In genomic region chr10:90258944-90259714, GRCm38 (mm10) we compare ENCODE assay signal across 26 mouse cellular contexts.
DNase-seq lines count a peak whose midpoint lies in the region; ATAC-seq lines count a peak whose summit lies in the region.
"Had no signal": no experiment of that assay in that cellular context is flagged by ENCODE, and none has a peak within 500 bp of the region (broad histone marks: within the 10 kb centered on the region; RNA-seq: fewer than 3 reads in every experiment).

No protein-coding gene starts in this region.

- no peak overlapping the region for H3K27ac ChIP-seq in forebrain, embryonic 11.5 days (ENCODE audit: low read depth, low read length)
- H3K27ac ChIP-seq in forebrain, embryonic 10.5 days: no peak overlapping the region
- H3K27ac ChIP-seq in neural tube, embryonic 11.5 days (ENCODE audit: low read depth, low read length): no peak overlapping the region
- no peak overlapping the region for H3K27ac ChIP-seq in forebrain, embryonic 14.5 days (ENCODE audit: low read depth, low read length)
- H3K27ac ChIP-seq: heart, embryonic 10.5 days; heart, embryonic 15.5 days; hindbrain, embryonic 12.5 days; kidney, postnatal 0 days; limb, embryonic 12.5 days; liver, embryonic 15.5 days; lung, embryonic 15.5 days; stomach, embryonic 15.5 days had no signal

- no peak overlapping the region for H3K4me3 ChIP-seq in forebrain, embryonic 11.5 days (ENCODE audit: low read depth, low read length)
- no peak overlapping the region for H3K4me3 ChIP-seq in forebrain, embryonic 10.5 days
- no peak overlapping the region for H3K4me3 ChIP-seq in neural tube, embryonic 11.5 days (ENCODE audit: low read depth, low read length)
- H3K4me3 ChIP-seq in forebrain, embryonic 14.5 days (ENCODE audit: low read depth, low read length): no peak overlapping the region
- H3K4me3 ChIP-seq: erythroblast, embryonic 14.5 days; heart, embryonic 10.5 days; heart, embryonic 15.5 days; hindbrain, embryonic 12.5 days; limb, embryonic 12.5 days; liver, embryonic 15.5 days; lung, embryonic 15.5 days; stomach, embryonic 15.5 days had no signal

- no peaks in the 10 kb centered on the region for H3K9me3 ChIP-seq in forebrain, embryonic 11.5 days (ENCODE audit: control insufficient read depth, low read length)
- H3K9me3 ChIP-seq in forebrain, embryonic 10.5 days: no peaks in the 10 kb centered on the region
- H3K9me3 ChIP-seq in neural tube, embryonic 11.5 days (ENCODE audit: control insufficient read depth, low read length): no peaks in the 10 kb centered on the region
- H3K9me3 ChIP-seq in forebrain, embryonic 14.5 days (replicated peaks; ENCODE audit: control insufficient read depth, low read length): no peaks in the 10 kb centered on the region
- H3K9me3 ChIP-seq: heart, embryonic 10.5 days; heart, embryonic 15.5 days; hindbrain, embryonic 12.5 days; limb, embryonic 12.5 days; liver, embryonic 15.5 days; lung, embryonic 15.5 days; stomach, embryonic 15.5 days had no signal

- DNase-seq in forebrain, embryonic 11.5 days (ENCODE audit: low spot score): no peak
- no peak for DNase-seq in forebrain, embryonic 10.5 days (ENCODE audit: extremely low spot score, low spot score)
- no peak for DNase-seq in neural tube, embryonic 11.5 days (ENCODE audit: low spot score)
- no peak for DNase-seq in neural tube, embryonic 10.5 days (ENCODE audit: extremely low spot score, low spot score)
- peak; percentile 58 for DNase-seq in forebrain, embryonic 14.5 days (ENCODE audit: low spot score)
- DNase-seq in retina, embryonic 14.5 days (ENCODE audit: low spot score): peak; percentile 5
- DNase-seq in kidney, postnatal 36 days: no peak
- DNase-seq in natural killer cell, adult 2 months (ENCODE audit: low spot score in 2 of 2): no peak
- DNase-seq: adrenal gland, postnatal 25 days; cerebellum, adult 18-20 months; cerebellum, postnatal 10 days; gastrocnemius, postnatal 14 days; kidney, adult 8-10 months; layer of hippocampus, adult 9-11 months; right cerebral cortex, postnatal 14 days had no signal

- H3K4me1 ChIP-seq in forebrain, embryonic 11.5 days (replicated peaks; ENCODE audit: control insufficient read depth, insufficient read depth, low read length): no peaks in the 10 kb centered on the region
- H3K4me1 ChIP-seq in forebrain, embryonic 10.5 days: peaks cover 6% of the 10 kb centered on the region; the same call in 1 of the 2 replicates
- no peaks in the 10 kb centered on the region for H3K4me1 ChIP-seq in neural tube, embryonic 11.5 days (ENCODE audit: control insufficient read depth, insufficient read depth, low read length)
- H3K4me1 ChIP-seq in forebrain, embryonic 14.5 days (ENCODE audit: control insufficient read depth, insufficient read depth, low read length): no peaks in the 10 kb centered on the region
- H3K4me1 ChIP-seq: heart, embryonic 10.5 days; heart, embryonic 15.5 days; hindbrain, embryonic 12.5 days; limb, embryonic 12.5 days; liver, embryonic 15.5 days; lung, embryonic 15.5 days; stomach, embryonic 15.5 days had no signal

- H3K27me3 ChIP-seq in forebrain, embryonic 11.5 days (ENCODE audit: control insufficient read depth, insufficient read depth, low read length): no peaks in the 10 kb centered on the region
- no peaks in the 10 kb centered on the region for H3K27me3 ChIP-seq in forebrain, embryonic 10.5 days (ENCODE audit: poor library complexity, severe bottlenecking)
- no peaks in the 10 kb centered on the region for H3K27me3 ChIP-seq in neural tube, embryonic 11.5 days (ENCODE audit: control insufficient read depth, insufficient read depth, low read length)
- H3K27me3 ChIP-seq in forebrain, embryonic 14.5 days (replicated peaks; ENCODE audit: control insufficient read depth, insufficient read depth, low read length): no peaks in the 10 kb centered on the region
- H3K27me3 ChIP-seq: heart, embryonic 15.5 days; hindbrain, embryonic 12.5 days; limb, embryonic 12.5 days; liver, embryonic 15.5 days; lung, embryonic 15.5 days; stomach, embryonic 15.5 days had no signal

- no peak overlapping the region for H3K9ac ChIP-seq in forebrain, embryonic 11.5 days (ENCODE audit: low read length)
- no peak overlapping the region for H3K9ac ChIP-seq in neural tube, embryonic 11.5 days (ENCODE audit: low read length)
- no peak overlapping the region for H3K9ac ChIP-seq in forebrain, embryonic 14.5 days (ENCODE audit: low read length)
- H3K9ac ChIP-seq: heart, embryonic 15.5 days; hindbrain, embryonic 12.5 days; limb, embryonic 12.5 days; liver, embryonic 15.5 days; lung, embryonic 15.5 days; stomach, embryonic 15.5 days had no signal

- H3K36me3 ChIP-seq in forebrain, embryonic 11.5 days (ENCODE audit: control insufficient read depth, insufficient read depth, low read length): no peaks in the 10 kb centered on the region
- H3K36me3 ChIP-seq in forebrain, embryonic 10.5 days (replicated peaks): no peaks in the 10 kb centered on the region
- H3K36me3 ChIP-seq in neural tube, embryonic 11.5 days (ENCODE audit: control insufficient read depth, insufficient read depth, low read length): no peaks in the 10 kb centered on the region
- no peaks in the 10 kb centered on the region for H3K36me3 ChIP-seq in forebrain, embryonic 14.5 days (ENCODE audit: control insufficient read depth, insufficient read depth, low read length)
- H3K36me3 ChIP-seq: heart, embryonic 10.5 days; heart, embryonic 15.5 days; hindbrain, embryonic 12.5 days; limb, embryonic 12.5 days; liver, embryonic 15.5 days; lung, embryonic 15.5 days; stomach, embryonic 15.5 days had no signal

- WGBS in forebrain, embryonic 11.5 days: 28% methylated on average over 3 of the region's 3 CpGs
- 59% methylated on average over 3 of the region's 3 CpGs for WGBS in forebrain, embryonic 10.5 days
- 34% methylated on average over 3 of the region's 3 CpGs for WGBS in neural tube, embryonic 11.5 days
- 15% methylated on average over 3 of the region's 3 CpGs for WGBS in forebrain, embryonic 14.5 days

- ATAC-seq in forebrain, embryonic 11.5 days (replicated peaks; ENCODE audit: low FRiP score): peak; percentile 74
- ATAC-seq in neural tube, embryonic 11.5 days (ENCODE audit: insufficient read depth, low FRiP score, low TSS enrichment): peak; percentile 79
- ATAC-seq in forebrain, embryonic 14.5 days: peak; percentile 79
- ATAC-seq: CD4-positive, CD25-positive, alpha-beta regulatory T cell, adult 4 months; intestine, embryonic 16.5 days had no signal

- H3K4me2 ChIP-seq in forebrain, embryonic 11.5 days (ENCODE audit: low read depth, low read length, severe bottlenecking): no peak overlapping the region
- H3K4me2 ChIP-seq in neural tube, embryonic 11.5 days (ENCODE audit: low read depth): no peak overlapping the region
- no peak overlapping the region for H3K4me2 ChIP-seq in forebrain, embryonic 14.5 days (ENCODE audit: low read length)
- H3K4me2 ChIP-seq: heart, embryonic 15.5 days; hindbrain, embryonic 12.5 days; limb, embryonic 12.5 days; liver, embryonic 15.5 days; lung, embryonic 15.5 days; stomach, embryonic 15.5 days had no signal

Comparison
In these comparisons a context has a peak if more than half of its experiments do, and no peak if none do; other contexts are left out.
1. DNase-seq: peak in forebrain, embryonic 14.5 days (single experiment) and retina, embryonic 14.5 days (single experiment); none in forebrain, embryonic 11.5 days (single experiment), forebrain, embryonic 10.5 days (single experiment), neural tube, embryonic 11.5 days (single experiment), neural tube, embryonic 10.5 days (single experiment), kidney, postnatal 36 days (0 of 2) and natural killer cell, adult 2 months (0 of 2).
2. Peak in every context shown above with its lines, with median percentiles within 50 percentile points of each other: ATAC-seq.